Mouse (Mus musculus) liver, embryonic 11.5 days (tissue): Measurements from ENCODE around the gene Card10. TPM values are rescaled to one million over a fixed set of nuclear protein-coding genes. Genes with fewer than 3 reads are reported as not detected.

Experiments used
- ATAC-seq: fragments of 200-750 bp; cut with Nextera tagmentation; replicated peaks from 2 replicates; pipeline ENCODE4 v1.8.0; 2017; ENCODE audit warnings: moderate number of reproducible peaks, mild to moderate bottlenecking, moderate TSS enrichment, moderate library complexity; ENCODE audit not compliant: low FRiP score
- DNase-seq: peaks from one replicate; pipeline ENCODE4 v3.0.0-alpha.2; 2017; ENCODE audit warnings: low spot score
- H3K27ac ChIP-seq: fragments of 300-500 bp; sonication (generic); 2 replicates; pipeline ENCODE4 v1.5.1; 2014; ENCODE audit warnings: mild to moderate bottlenecking, low read depth, low read length, control low read depth
- H3K27me3 ChIP-seq: fragments of 300-500 bp; sonication (generic); replicated peaks from 2 replicates; pipeline ENCODE4 v1.6.1; 2014; ENCODE audit warnings: low read length, mixed read lengths; ENCODE audit not compliant: control insufficient read depth, insufficient read depth
- H3K36me3 ChIP-seq: fragments of 300-500 bp; sonication (generic); 2 replicates; pipeline ENCODE4 v1.6.1; 2014; ENCODE audit warnings: mild to moderate bottlenecking, low read length, moderate library complexity, mixed read lengths; ENCODE audit not compliant: control insufficient read depth, insufficient read depth
- H3K4me1 ChIP-seq: fragments of 300-500 bp; sonication (generic); replicated peaks from 2 replicates; pipeline ENCODE4 v1.6.1; 2014; ENCODE audit warnings: low read length, mixed read lengths; ENCODE audit not compliant: control insufficient read depth, insufficient read depth
- H3K4me2 ChIP-seq: fragments of 300-500 bp; sonication (generic); 2 replicates; pipeline ENCODE4 v1.6.1; 2014; ENCODE audit warnings: mild to moderate bottlenecking, control low read depth, moderate library complexity
- H3K4me3 ChIP-seq: fragments of 300-500 bp; sonication (generic); 2 replicates; pipeline ENCODE4 v1.5.1; 2014; ENCODE audit warnings: low read depth, low read length, control low read depth
- H3K9ac ChIP-seq: fragments of 300-500 bp; sonication (generic); 2 replicates; pipeline ENCODE4 v1.6.1; 2014; ENCODE audit warnings: low read depth, low read length, control low read depth
- H3K9me3 ChIP-seq: fragments of 300-500 bp; sonication (generic); 2 replicates; pipeline ENCODE4 v1.6.1; 2016; ENCODE audit warnings: low read length, inconsistent platforms, mixed read lengths; ENCODE audit not compliant: control insufficient read depth
- WGBS: fragments of 180-500 bp; shearing (Covaris S2); extraction: QIAGEN DNeasy Blood & Tissue Kit; methylation state at CpG from one replicate; pipeline ENCODE4 v1.1.7; 2014; 5-methylcytosine and 5-hydroxymethylcytosine counted together
- polyA plus RNA-seq: library from polyadenylated mRNA; unstranded; fragments of >200 nt; fragmentation: Nextera tagmentation; extraction: Ambion mirVana; gene quantifications from 2 replicates; pipeline ENCODE4 v1.2.1, GENCODE M21; 2014

Gene Card10
- polyA plus RNA-seq, 1 experiment from 2014 or later, result 2.3 TPM

DNA sequence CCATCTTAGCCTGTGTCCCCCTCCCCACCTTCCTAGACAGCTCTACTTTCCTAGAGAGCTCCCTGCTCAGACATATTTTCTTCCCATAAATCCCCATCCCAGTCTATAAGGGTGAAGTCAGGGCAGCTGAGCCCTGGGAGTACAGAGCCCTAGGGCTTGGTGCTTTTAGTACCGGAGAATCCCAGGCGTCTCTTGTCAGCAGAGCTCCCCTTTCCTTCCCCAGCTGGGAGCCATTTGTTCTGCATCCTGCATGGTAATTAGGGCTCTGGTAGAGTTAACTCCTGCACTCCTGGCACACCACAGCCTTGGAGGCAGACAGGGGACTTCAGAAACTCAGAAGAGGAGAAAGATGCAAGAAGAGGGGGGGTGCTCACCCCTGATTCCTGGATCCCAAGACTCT lies 36.9 kb upstream of the Card10 start:
- H3K9ac ChIP-seq, result no peak overlapping the region
- H3K4me1 ChIP-seq, result peaks cover 47% of the 10 kb centered on the region
- H3K4me3 ChIP-seq, result no peak overlapping the region
- DNase-seq (no peak), ATAC-seq (no peak)
- H3K27ac ChIP-seq, result peak overlapping the region; percentile 13; the same call in 1 of the 2 replicates
- no peaks in the 10 kb centered on the region for H3K36me3 ChIP-seq
- H3K27me3 ChIP-seq, result peaks cover 34% of the 10 kb centered on the region
- no peaks in the 10 kb centered on the region for H3K9me3 ChIP-seq
- WGBS, result 28% methylated on average over 2 of the region's 2 CpGs
- 0 out of 2 replicates have a peak overlapping the region, but pooled peaks have one; percentile 9 for H3K4me2 ChIP-seq

DNA sequence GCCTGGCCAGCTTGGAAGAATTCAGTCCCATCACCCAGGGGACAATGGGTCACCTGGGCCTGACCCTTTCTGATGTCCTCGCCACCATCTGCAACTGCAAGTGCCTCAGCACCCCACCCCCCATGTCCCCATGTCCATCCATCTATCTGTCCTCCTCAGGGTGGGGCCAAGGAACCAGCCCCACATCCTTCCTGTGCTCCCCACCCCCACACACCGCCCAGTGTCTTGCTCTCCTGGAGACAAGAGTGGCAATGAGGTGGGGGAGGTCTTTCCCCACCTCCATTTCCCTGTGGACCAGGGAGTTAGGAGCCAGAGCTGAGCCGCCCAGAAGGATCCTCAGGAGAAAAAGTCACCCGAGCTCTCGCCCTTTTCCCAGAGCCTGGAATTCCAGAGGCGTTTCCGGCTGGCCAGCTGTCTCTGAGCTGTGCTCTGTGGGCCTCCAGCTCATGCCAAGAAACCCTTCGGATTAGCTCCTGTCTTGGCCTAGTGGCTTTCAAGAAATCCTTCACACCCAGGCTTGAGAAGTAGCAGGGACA lies 33.3 kb upstream of the Card10 start:
- Histone ChIP-seq H3K4me1 (peaks cover 58% of the 10 kb centered on the region), H3K4me3 (no peak overlapping the region), H3K9me3 (no peaks in the 10 kb centered on the region), H3K27me3 (0 out of 2 replicates have a peak, but pooled peaks cover 4% of the 10 kb centered on the region), H3K4me2 (no peak overlapping the region), H3K9ac (no peak overlapping the region), H3K36me3 (no peaks in the 10 kb centered on the region), H3K27ac (peak overlapping the region; percentile 85)
- DNase-seq (no peak), ATAC-seq (no peak)
- WGBS, result 44% methylated on average over 8 of the region's 8 CpGs

DNA sequence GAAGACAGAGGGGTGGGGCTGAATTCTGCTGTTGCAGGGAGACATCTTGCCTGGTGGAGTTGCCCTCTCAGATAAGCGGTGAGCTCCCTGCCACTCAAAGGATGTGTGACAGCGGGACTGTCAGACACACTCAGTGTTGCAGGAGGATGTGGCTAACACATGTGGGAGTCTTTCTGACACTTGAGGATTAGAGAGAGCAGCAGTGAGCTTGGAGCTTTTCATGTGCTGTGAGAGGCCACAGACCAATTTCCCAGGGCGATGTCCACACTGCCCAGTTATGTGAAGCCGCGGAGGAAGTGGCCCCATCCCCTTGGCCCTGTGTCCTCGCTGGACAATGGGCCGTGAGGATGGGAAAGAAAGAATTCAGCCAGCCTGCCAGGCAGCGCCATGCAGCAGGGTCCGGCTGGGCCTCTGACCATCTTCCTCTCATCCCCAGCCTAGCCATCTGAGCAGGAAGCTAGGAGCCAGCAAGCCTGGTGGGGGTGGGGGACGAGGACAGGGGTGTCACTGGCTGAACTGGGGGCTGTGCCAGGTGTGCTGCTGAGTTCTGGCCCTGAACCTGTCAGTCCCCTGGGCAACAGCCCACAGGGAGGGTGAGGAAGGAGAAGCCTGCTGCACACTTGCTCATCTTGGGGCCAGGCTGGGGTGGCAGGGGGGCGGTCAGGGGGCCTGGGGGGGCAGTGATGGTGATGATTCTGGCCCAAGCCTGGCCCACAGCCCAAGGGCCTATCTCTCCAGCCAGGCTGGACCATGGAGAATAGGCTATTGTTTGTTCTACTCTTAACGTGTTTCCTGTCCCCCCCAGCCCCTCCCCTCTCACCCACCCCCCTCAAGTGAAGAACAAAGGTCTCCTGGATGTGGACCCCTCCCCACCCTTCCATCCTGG lies 32.6 kb upstream of the Card10 start:
- Histone ChIP-seq H3K4me3 (no peak overlapping the region), H3K27ac (peak overlapping the region; percentile 85), H3K9me3 (no peaks in the 10 kb centered on the region), H3K4me2 (no peak overlapping the region; the same call in 1 of the 2 replicates), H3K27me3 (no peaks in the 10 kb centered on the region), H3K36me3 (no peaks in the 10 kb centered on the region), H3K4me1 (peaks cover 54% of the 10 kb centered on the region), H3K9ac (no peak overlapping the region)
- peak; percentile 72 for ATAC-seq
- no peak for DNase-seq
- 6% methylated on average over 12 of the region's 12 CpGs for WGBS

DNA sequence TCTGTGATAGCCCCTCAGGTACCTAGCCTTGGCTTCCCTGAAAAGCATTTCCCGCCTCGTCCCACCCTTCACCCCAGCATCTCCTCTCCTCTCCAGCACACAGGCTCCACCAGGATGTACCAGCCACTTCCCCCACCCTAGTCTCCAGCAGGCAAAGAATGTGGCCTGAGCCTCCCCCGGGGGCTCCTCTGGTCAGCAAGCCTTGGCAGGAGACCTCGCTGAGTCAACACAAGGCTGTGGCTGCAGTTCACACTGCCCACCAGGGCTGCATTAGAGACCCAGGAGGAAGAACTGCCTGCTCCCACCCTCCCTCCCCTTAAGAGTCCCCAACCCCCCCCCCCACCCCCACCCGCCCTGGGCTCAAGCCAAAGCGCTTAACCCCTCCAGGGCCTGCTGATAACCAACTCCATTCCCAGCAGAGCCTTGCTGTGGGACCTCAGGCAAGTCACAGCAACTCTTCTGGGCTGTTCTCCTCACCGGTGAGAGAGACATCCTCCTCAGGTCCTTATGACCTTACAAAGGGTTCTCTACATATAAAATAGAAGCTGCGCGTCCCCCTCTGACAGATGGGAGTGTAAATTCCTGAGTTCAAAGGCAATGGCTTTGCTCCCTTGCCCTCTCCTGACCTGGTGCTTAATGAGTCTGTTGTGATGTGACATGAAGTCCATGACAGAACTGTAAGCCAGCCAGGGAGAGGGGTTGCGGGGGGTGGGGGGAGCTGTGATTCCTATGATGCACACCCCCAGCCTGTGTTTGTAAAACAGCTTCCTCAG lies 31.6 kb upstream of the Card10 start:
- ATAC-seq, result 0 out of 2 replicates have a peak, but pooled peaks have one; percentile 10
- Histone ChIP-seq H3K27ac (peak overlapping the region; percentile 85), H3K9ac (peak overlapping the region; percentile 34; the same call in 1 of the 2 replicates)

DNA sequence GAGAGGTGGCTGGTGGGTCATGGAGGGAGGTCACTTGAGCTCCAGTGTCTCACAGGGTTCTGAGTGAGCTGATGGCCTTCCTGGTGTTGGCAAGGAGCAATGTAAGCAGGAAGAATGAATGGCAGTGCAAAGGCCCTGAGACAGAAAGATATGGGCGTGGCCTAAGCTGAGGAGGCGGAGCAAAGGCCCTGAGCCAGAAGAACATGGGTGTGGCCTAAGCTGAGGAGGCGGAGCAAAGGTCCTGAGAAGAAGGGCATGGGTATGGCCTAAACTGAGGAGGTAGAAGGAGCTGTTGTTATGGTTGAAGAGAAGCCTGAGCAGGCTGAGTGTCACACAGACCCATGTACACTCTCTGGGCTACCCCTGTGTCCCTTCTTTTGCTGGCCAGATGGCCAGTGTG lies 30.7 kb upstream of the Card10 start:
- WGBS, result 79% methylated on average over 3 of the region's 3 CpGs
- Histone ChIP-seq H3K27ac (peak overlapping the region; percentile 85), H3K4me3 (no peak overlapping the region), H3K4me2 (no peak overlapping the region), H3K4me1 (peaks cover 46% of the 10 kb centered on the region), H3K27me3 (no peaks in the 10 kb centered on the region), H3K36me3 (no peaks in the 10 kb centered on the region), H3K9ac (no peak overlapping the region), H3K9me3 (no peaks in the 10 kb centered on the region)
- DNase-seq (no peak), ATAC-seq (no peak)

More for the DNA sequence above, 31.6 kb upstream of the Card10 start:
- Histone ChIP-seq H3K4me2 (peak overlapping the region; percentile 25), H3K27me3 (no peaks in the 10 kb centered on the region), H3K4me3 (no peak overlapping the region), H3K4me1 (peaks cover 48% of the 10 kb centered on the region), H3K9me3 (no peaks in the 10 kb centered on the region), H3K36me3 (no peaks in the 10 kb centered on the region)
- no peak for DNase-seq
- WGBS, result 35% methylated on average over 10 of the region's 10 CpGs

DNA sequence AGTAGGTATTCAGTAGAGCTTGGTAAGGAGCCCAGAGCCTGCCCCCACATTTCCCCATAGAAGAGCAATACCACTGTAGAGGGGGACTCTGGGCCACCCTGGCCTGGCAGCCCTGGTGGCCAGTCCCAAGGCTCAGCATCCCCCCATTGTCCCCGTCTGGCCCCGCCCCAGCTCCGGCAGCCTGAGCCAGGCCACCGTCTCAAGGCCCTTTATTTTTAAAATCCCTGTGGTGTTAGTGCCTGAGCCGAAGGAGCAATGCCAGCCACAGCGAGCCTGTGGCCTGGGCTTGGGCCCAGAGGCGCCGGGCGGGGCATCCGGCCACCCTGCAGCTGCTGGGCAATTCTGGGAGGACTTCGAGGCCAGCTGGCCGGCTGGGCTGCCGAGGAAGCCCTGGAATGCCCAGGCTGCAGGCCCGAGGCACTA lies 29.9 kb upstream of the Card10 start:
- DNase-seq (no peak), ATAC-seq (peak; percentile 4; the same call in 1 of the 2 replicates)
- peak overlapping the region; percentile 34; the same call in 1 of the 2 replicates for H3K9ac ChIP-seq
- H3K4me2 ChIP-seq, result peak overlapping the region; percentile 43; the same call in 1 of the 2 replicates
- 37% methylated on average over 14 of the region's 14 CpGs for WGBS
- no peak overlapping the region for H3K4me3 ChIP-seq
- no peaks in the 10 kb centered on the region for H3K36me3 ChIP-seq
- peak overlapping the region; percentile 85 for H3K27ac ChIP-seq
- H3K4me1 ChIP-seq, result peaks cover 46% of the 10 kb centered on the region
- no peaks in the 10 kb centered on the region for H3K27me3 ChIP-seq
- H3K9me3 ChIP-seq, result no peaks in the 10 kb centered on the region

DNA sequence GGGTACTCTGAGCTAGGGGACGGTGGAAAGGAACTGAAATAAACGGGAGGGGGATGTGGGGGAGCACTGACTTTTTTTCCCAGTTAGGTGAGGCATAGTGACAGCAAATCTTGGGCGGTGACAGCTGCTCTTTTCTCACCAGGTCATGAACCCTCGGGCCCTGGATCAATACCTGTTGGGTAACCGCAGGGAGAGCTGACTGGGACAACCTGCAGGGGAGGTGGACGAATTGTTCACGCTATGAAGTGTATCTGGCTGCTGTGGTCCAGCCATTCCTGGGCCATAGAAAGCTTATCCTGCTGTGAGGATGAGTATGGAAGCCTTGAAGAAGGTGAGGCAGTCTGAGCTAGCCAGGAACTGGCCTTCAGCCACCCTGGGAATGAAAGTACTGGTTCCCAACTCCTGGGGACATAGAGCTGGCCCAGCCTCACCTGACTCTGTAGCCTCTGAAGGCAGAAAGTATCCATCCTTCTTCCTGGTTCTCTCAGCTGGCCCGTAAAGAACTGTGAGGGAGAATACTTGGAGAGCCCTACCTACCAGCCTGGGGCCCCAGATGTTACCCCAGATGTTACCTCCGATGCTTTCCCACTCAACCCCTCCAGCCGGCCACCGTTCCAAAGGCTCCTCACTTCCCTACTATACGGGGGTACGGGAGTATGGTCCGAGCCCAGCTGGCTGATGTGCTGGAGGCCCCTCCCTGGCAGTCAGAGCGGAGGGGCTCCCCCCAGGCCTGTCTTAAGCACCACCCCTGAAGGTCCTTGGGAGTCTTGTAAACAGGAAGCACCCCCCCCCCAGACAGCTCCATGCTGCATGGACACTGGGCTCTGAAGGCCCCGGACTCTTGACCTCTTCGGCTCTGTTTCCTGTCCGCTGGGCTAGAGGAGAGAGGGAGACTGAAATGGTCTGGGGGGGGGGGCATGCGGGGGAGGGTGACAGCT lies 29.1 kb upstream of the Card10 start:
- Histone ChIP-seq H3K27ac (peak overlapping the region; percentile 85), H3K9ac (peak overlapping the region; percentile 30; the same call in 1 of the 2 replicates), H3K4me1 (peaks cover 46% of the 10 kb centered on the region), H3K4me3 (no peak overlapping the region), H3K27me3 (no peaks in the 10 kb centered on the region), H3K36me3 (no peaks in the 10 kb centered on the region), H3K4me2 (peak overlapping the region; percentile 43), H3K9me3 (no peaks in the 10 kb centered on the region)
- peak; percentile 55 for ATAC-seq
- no peak for DNase-seq
- WGBS, result 41% methylated on average over 19 of the region's 19 CpGs
